Mouse (Mus musculus) CH12.LX (cell line): ENCODE data around the gene Blcap.

Experiments used
- CHD2 ChIP-seq: IDR thresholded peaks from 2 replicates; pipeline ENCODE4 v1.6.1; 2011; ENCODE audit warnings: low read length, improper control_type of control experiment
- CTCF ChIP-seq, 2 experiments: IDR thresholded peaks in 1 of 2; conservative IDR thresholded peaks in 1 of 2; 2 replicates each; pipeline ENCODE4 v1.5.1; 2011 to 2012; ENCODE audit warnings: low read depth in 2 of 2, low read length in 2 of 2, improper control_type of control experiment in 1 of 2, inconsistent platforms in 1 of 2, mild to moderate bottlenecking in 1 of 2, moderate library complexity in 1 of 2
- KAT2A ChIP-seq: IDR thresholded peaks from 2 replicates; pipeline ENCODE4 v1.6.1; 2012; ENCODE audit warnings: low read length, improper control_type of control experiment, inconsistent platforms; ENCODE audit not compliant: insufficient replicate concordance
- MAFK ChIP-seq: IDR thresholded peaks from 2 replicates; pipeline ENCODE4 v1.6.1; 2011; ENCODE audit warnings: low read length, improper control_type of control experiment; ENCODE audit not compliant: insufficient replicate concordance
- NRF1 ChIP-seq: IDR thresholded peaks from 2 replicates; pipeline ENCODE4 v1.6.1; 2014; ENCODE audit warnings: low read depth, mild to moderate bottlenecking, inconsistent platforms, low read length, improper control_type of control experiment, moderate library complexity
- POLR2A ChIP-seq: IDR thresholded peaks from 2 replicates; pipeline ENCODE4 v1.6.1; 2011; ENCODE audit warnings: low read depth, mild to moderate bottlenecking, improper control_type of control experiment, low read length
- POLR2AphosphoS2 ChIP-seq: IDR thresholded peaks from 2 replicates; pipeline ENCODE4 v1.6.1; 2011; ENCODE audit warnings: low read depth, low read length, improper control_type of control experiment
- RCOR1 ChIP-seq: conservative IDR thresholded peaks from 2 replicates; pipeline ENCODE4 v1.6.1; 2012; ENCODE audit warnings: low read depth, mild to moderate bottlenecking, inconsistent platforms, low read length, improper control_type of control experiment
- SIN3A ChIP-seq: IDR thresholded peaks from 2 replicates; pipeline ENCODE4 v1.6.1; 2012; ENCODE audit warnings: low read length, improper control_type of control experiment, inconsistent platforms
- TBP ChIP-seq: conservative IDR thresholded peaks from 2 replicates; pipeline ENCODE4 v1.6.1; 2011; ENCODE audit warnings: low read depth, low read length, improper control_type of control experiment
- ZC3H11A ChIP-seq: IDR thresholded peaks from 2 replicates; pipeline ENCODE4 v1.6.1; 2012; ENCODE audit warnings: low read depth, mild to moderate bottlenecking, inconsistent platforms, low read length, improper control_type of control experiment
- ZKSCAN1 ChIP-seq: IDR thresholded peaks from 2 replicates; pipeline ENCODE4 v1.6.1; 2012; ENCODE audit warnings: low read depth, inconsistent platforms, low read length, improper control_type of control experiment, borderline replicate concordance
- ZMIZ1 ChIP-seq: IDR thresholded peaks from 2 replicates; pipeline ENCODE4 v1.6.1; 2012; ENCODE audit warnings: low read depth, mild to moderate bottlenecking, inconsistent platforms, low read length, improper control_type of control experiment

DNA sequence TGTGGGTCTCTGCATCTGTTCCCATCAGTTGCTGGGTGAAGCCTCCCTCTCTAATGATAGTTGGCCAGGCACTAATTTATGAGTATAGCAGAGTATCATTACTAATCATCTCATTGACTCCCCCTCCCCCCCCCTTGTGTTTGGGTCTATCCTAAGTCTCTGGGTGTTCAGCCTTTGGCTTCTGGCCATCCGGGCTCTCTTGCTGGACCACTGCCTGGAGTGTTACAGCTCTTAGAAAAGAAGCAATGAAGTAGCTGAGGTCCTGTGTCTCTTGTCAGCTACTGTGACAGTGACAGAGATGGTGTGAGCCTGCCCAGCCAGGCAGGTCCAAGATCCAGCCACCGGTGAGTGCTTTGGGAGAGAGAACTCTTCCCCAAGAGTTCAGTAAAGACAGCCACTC, 1.7 kb upstream of the Blcap start:
- no peak for TF ChIP-seq CTCF (conservative IDR thresholded peaks at IDR 0.05 in 1 of 2, IDR thresholded peaks at IDR 0.05 in 1 of 2; ENCODE audit: low read depth in 2 of 2, low read length in 2 of 2)
- no peak for TF ChIP-seq MAFK
- TF ChIP-seq ZC3H11A = no peak
- no peak for TF ChIP-seq POLR2A
- TF ChIP-seq POLR2AphosphoS2 = no peak
- no peak for TF ChIP-seq TBP
- no peak for TF ChIP-seq ZKSCAN1
- no peak for TF ChIP-seq KAT2A
- no peak for TF ChIP-seq RCOR1
- TF ChIP-seq SIN3A = no peak
- TF ChIP-seq NRF1 = no peak
- TF ChIP-seq CHD2 = no peak
- TF ChIP-seq ZMIZ1 = no peak
